Mouse (Mus musculus): ENCODE measurements around the gene Jhy. TPM values are rescaled to one million over a fixed set of nuclear protein-coding genes. Genes with fewer than 3 reads are reported as not detected.

The Jhy gene
- total RNA-seq, 2 experiments from 2014 or later = 0.23 to 0.65 TPM

Other genes starting within 250 kb of the Jhy start
- gene Hspa8, start 163.1 kb downstream of the Jhy start, total RNA-seq (2021) = 1,000 to 10,000 TPM; 2,357 to 2,519 TPM
- gene Bsx, start 90.0 kb downstream of the Jhy start, total RNA-seq (2021) = not detected
- gene Crtam, start 40.5 kb upstream of the Jhy start, total RNA-seq (2021) = under 1 TPM; 0.10 to 0.18 TPM
- gene Ubash3b, start 197.6 kb upstream of the Jhy start, total RNA-seq (2021) = 10 to 100 TPM; 27.9 to 28.1 TPM

Measured in layer of hippocampus, postnatal 36 days (tissue).